In the genomic region with DNA sequence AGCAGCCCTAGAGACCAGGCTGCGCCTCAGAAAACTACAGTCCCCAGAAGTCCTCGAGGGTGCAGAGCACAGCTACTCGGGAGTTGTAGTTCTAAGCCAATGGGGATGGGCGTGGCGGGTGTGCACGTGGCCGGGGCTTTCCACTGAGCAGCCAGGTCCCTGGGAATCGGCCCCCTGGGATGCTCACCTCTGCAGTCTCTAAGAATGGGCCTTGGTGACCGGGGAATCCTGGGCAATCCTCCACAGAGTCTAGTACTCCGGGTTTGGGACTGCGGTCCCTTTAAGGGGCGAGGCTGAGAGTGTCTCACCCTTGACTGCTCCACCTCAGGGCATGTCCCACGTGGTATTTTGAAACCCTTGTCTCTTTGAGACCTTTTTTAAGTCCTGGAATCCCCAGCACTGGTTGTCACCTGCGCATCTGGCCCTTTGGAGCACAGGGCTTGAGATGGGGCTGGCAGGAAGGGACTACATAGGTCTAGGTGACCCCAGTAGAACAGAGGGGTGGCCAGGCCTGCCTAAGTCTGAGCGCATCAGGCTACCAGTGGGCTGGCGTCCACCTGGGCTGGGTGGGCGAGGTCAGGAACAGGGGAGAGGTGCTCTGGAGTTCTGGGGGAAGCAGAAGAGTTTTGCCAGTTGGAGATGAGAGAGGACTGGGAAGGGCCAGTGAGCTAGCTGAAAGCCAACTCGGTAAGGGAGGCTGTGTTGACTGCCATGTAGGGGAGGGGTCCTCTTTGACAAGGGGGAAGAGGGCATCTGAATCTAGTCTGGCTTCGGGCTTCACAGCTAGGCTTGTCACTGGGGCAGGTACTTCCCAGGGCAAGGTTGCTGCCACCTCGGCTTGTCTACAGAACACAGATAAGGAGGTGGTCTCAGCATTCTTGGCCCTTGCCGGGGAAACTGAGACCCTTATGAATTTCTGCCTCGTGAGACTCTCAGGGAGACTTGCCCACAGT, we compare ENCODE assay signal across 8 mouse cellular contexts. TPM values are rescaled to one million over a fixed set of nuclear protein-coding genes. Genes with fewer than 3 reads are reported as not detected.
A peak's percentile ranks its signal among the peaks of the same experiment; 100 is the strongest.
DNase-seq lines count a peak whose midpoint lies in the region; ATAC-seq lines count a peak whose summit lies in the region.

No protein-coding gene starts in this region.

- ATAC-seq in granulocyte monocyte progenitor cell, adult 5-6 weeks (replicated peaks; ENCODE audit: poor library complexity, severe bottlenecking) = peak; percentile 82
- peak; percentile 96 for ATAC-seq in intestine, embryonic 15.5 days
- ATAC-seq in megakaryocyte progenitor cell, adult 5-6 weeks (replicated peaks; ENCODE audit: poor library complexity) = peak; percentile 96

- H3K4me1 ChIP-seq in intestine, embryonic 15.5 days (replicated peaks) = peaks cover 8% of the 10 kb centered on the region

- H3K4me3 ChIP-seq in intestine, embryonic 15.5 days (replicated peaks) = peak overlapping the region; percentile 27

- H3K27ac ChIP-seq in intestine, embryonic 15.5 days = no peak overlapping the region

- peak; percentile 93 for DNase-seq in ZHBTc4 (ENCODE audit: low read depth, low spot score)
- DNase-seq in embryo, embryonic 10 days (ENCODE audit: low spot score) = peak; percentile 87
- peak; percentile 61 to 72 for DNase-seq in left cerebral cortex, postnatal 25 days (ENCODE audit: low spot score in 2 of 2)
- peak; percentile 63 for DNase-seq in right cerebral cortex, postnatal 14 days
- no peak for DNase-seq in c-Kit-positive CD71-positive TER-119-positive erythroid progenitor cells, embryonic 14.5 days (ENCODE audit: low spot score)

- intact Hi-C loops in left cerebral cortex, postnatal 25 days (cut with DNase I) = no loop called here

- WGBS in intestine, embryonic 15.5 days = 25% methylated on average over 22 of the region's 22 CpGs

- no peaks in the 10 kb centered on the region for H3K9me3 ChIP-seq in intestine, embryonic 15.5 days

- no peaks in the 10 kb centered on the region for H3K36me3 ChIP-seq in intestine, embryonic 15.5 days

- H3K9ac ChIP-seq in intestine, embryonic 15.5 days = peak overlapping the region; percentile 38; the same call in 1 of the 2 replicates

- peak overlapping the region; percentile 73 for H3K4me2 ChIP-seq in intestine, embryonic 15.5 days (replicated peaks)

- no peaks in the 10 kb centered on the region for H3K27me3 ChIP-seq in intestine, embryonic 15.5 days (replicated peaks)

RNA-seq across cellular contexts. Expression of a gene that starts 22.2 kb away (rescaled TPM):
- total RNA-seq in granulocyte monocyte progenitor cell, adult 5-6 weeks (2014; fragmentation: Nextera tagmentation) = not detected in 2 replicates
- 0.56 and 3.2 TPM in 2 replicates for total RNA-seq in granulocyte monocyte progenitor cell, adult 5-6 weeks (2017)
- polyA plus RNA-seq in intestine, embryonic 15.5 days (2015; fragmentation: Nextera tagmentation; extraction: Ambion mirVana) = 1.3 and 1.6 TPM in 2 replicates
- total RNA-seq in left cerebral cortex, postnatal 25 days (2021) = 10 to 100 TPM; 16.0 to 18.4 TPM
- total RNA-seq in megakaryocyte progenitor cell, adult 5-6 weeks (2015) = 0.07 and 0.12 TPM in 2 replicates
- total RNA-seq in megakaryocyte progenitor cell, adult 5-6 weeks (2017) = 0.10 and 0.96 TPM in 2 replicates
